Mouse (Mus musculus): ENCODE measurements around the gene Fam222b.

DNA sequence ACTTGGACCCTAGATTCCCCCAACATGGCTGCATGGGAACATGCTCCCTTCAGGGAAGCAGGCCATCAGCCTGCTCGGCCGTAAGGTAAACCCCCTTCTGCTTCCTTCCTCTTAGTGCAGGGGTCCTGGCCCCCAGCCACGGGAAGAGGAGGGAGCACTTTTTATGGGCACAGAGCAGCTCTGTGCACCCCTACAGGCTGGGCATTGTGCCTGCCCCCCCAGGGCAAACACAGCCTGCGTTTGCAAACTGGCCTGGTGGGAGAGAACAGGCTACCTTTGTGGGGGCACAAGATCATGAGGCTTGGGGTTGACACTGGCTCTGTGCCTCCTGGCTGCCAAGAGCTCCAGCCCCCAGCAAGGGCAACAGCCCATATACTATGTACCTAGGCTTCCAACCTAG is 67.5 kb downstream of the Fam222b start:
- no peak for TF ChIP-seq CTCF (IDR thresholded peaks at IDR 0.05; ENCODE audit: insufficient read depth, low read depth, low read length)
- no peak for TF ChIP-seq POLR2A (IDR thresholded peaks at IDR 0.05; ENCODE audit: insufficient read depth, low read depth, low read length)
